Mouse (Mus musculus) hindbrain, embryonic 16.5 days (tissue): ENCODE data around the gene Kcnj6. TPM values are rescaled to one million over a fixed set of nuclear protein-coding genes. Genes with fewer than 3 reads are reported as not detected.

Experiments used
- ATAC-seq: fragments of 200-750 bp; cut with Nextera tagmentation; 2 replicates; pipeline ENCODE4 v1.8.0; 2017; ENCODE audit warnings: moderate TSS enrichment, moderate library complexity
- H3K27ac ChIP-seq: fragments of 300-500 bp; sonication (generic); 2 replicates; pipeline ENCODE4 v1.5.1; 2014; ENCODE audit warnings: low read depth, mild to moderate bottlenecking, control low read depth, low read length, moderate library complexity
- H3K27me3 ChIP-seq: fragments of 300-500 bp; sonication (generic); replicated peaks from 2 replicates; pipeline ENCODE4 v1.6.1; 2014; ENCODE audit warnings: low read length; ENCODE audit not compliant: control insufficient read depth, insufficient read depth
- H3K36me3 ChIP-seq: fragments of 300-500 bp; sonication (generic); 2 replicates; pipeline ENCODE4 v1.6.1; 2014; ENCODE audit warnings: mild to moderate bottlenecking, low read length, moderate library complexity, mixed read lengths; ENCODE audit not compliant: control insufficient read depth, insufficient read depth
- H3K4me1 ChIP-seq: fragments of 300-500 bp; sonication (generic); 2 replicates; pipeline ENCODE4 v1.6.1; 2014; ENCODE audit warnings: low read depth, low read length; ENCODE audit not compliant: control insufficient read depth, insufficient read depth
- H3K4me2 ChIP-seq: fragments of 300-500 bp; sonication (generic); 2 replicates; pipeline ENCODE4 v1.6.1; 2014; ENCODE audit warnings: mild to moderate bottlenecking, low read length, control low read depth, moderate library complexity
- H3K4me3 ChIP-seq: fragments of 300-500 bp; sonication (generic); 2 replicates; pipeline ENCODE4 v1.5.1; 2014; ENCODE audit warnings: mild to moderate bottlenecking, low read length, control low read depth, moderate library complexity
- H3K9ac ChIP-seq: fragments of 300-500 bp; sonication (generic); 2 replicates; pipeline ENCODE4 v1.6.1; 2014; ENCODE audit warnings: low read depth, mild to moderate bottlenecking, control low read depth, low read length, moderate library complexity
- H3K9me3 ChIP-seq: fragments of 300-500 bp; sonication (generic); 2 replicates; pipeline ENCODE4 v1.6.1; 2014; ENCODE audit warnings: mild to moderate bottlenecking, low read length, moderate library complexity; ENCODE audit not compliant: control insufficient read depth
- WGBS: fragments of 180-500 bp; shearing (Covaris S2); extraction: QIAGEN DNeasy Blood & Tissue Kit; methylation state at CpG from one replicate; pipeline ENCODE4 v1.1.7; 2014; 5-methylcytosine and 5-hydroxymethylcytosine counted together
- polyA plus RNA-seq: library from polyadenylated mRNA; unstranded; fragments of >200 nt; fragmentation: Nextera tagmentation; extraction: Ambion mirVana; gene quantifications from 2 replicates; pipeline ENCODE4 v1.2.1, GENCODE M21; 2015

Kcnj6 gene
- polyA plus RNA-seq, 1 experiment from 2014 or later, result 6.2 TPM

DNA sequence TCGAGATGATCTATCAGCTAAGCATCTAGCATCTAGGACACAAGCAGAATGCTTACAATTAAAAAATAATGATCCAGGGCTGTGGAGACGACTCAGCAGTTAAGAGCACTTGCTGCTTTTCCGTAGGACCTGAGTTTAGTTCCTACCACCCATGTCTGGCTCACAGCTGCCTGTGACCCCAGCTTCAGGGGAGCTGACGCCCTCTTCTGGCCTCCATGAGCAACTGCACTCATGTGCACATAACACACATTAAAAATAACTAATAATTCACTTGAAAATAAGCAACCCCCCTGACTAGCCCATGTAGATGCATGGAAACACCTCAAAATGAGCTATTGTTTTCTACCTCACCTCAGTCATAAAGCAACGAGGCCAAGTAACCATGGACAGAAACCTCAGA, 211.6 kb downstream of the Kcnj6 start:
- Histone ChIP-seq H3K4me1 (0 out of 2 replicates have a peak, but pooled peaks cover 3% of the 10 kb centered on the region), H3K9me3 (no peaks in the 10 kb centered on the region), H3K9ac (no peak overlapping the region), H3K4me3 (no peak overlapping the region), H3K4me2 (no peak overlapping the region), H3K27ac (no peak overlapping the region), H3K27me3 (no peaks in the 10 kb centered on the region), H3K36me3 (no peaks in the 10 kb centered on the region)
- no peak for ATAC-seq
- WGBS, result 79% methylated on average over 5 of the region's 5 CpGs

DNA sequence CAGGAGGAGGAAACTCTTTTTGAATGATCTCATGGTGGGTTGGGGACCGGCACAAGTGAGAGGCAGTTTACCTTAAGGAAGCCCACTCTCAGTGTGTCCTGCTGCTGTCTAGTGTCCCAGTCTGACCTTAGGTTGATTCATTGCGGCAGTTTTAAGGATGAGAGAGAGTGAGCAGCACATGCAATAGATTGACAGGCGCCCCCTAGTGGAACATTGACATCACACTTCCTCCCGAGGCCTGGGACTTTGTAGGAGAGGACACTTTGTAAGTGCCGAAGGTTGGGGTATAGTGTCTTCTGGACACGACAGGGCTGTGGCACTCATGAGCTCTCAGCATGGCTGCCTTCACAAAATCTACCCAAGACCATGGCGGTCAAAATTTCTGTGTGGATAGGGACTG, 213.8 kb downstream of the Kcnj6 start:
- H3K9ac ChIP-seq, result no peak overlapping the region
- ATAC-seq, result no peak
- 69% methylated on average over 7 of the region's 7 CpGs for WGBS
- H3K36me3 ChIP-seq, result no peaks in the 10 kb centered on the region
- H3K27me3 ChIP-seq, result no peaks in the 10 kb centered on the region
- H3K4me1 ChIP-seq, result 0 out of 2 replicates have a peak, but pooled peaks cover 3% of the 10 kb centered on the region
- H3K4me2 ChIP-seq, result no peak overlapping the region
- H3K4me3 ChIP-seq, result no peak overlapping the region
- H3K9me3 ChIP-seq, result no peaks in the 10 kb centered on the region
- no peak overlapping the region for H3K27ac ChIP-seq

DNA sequence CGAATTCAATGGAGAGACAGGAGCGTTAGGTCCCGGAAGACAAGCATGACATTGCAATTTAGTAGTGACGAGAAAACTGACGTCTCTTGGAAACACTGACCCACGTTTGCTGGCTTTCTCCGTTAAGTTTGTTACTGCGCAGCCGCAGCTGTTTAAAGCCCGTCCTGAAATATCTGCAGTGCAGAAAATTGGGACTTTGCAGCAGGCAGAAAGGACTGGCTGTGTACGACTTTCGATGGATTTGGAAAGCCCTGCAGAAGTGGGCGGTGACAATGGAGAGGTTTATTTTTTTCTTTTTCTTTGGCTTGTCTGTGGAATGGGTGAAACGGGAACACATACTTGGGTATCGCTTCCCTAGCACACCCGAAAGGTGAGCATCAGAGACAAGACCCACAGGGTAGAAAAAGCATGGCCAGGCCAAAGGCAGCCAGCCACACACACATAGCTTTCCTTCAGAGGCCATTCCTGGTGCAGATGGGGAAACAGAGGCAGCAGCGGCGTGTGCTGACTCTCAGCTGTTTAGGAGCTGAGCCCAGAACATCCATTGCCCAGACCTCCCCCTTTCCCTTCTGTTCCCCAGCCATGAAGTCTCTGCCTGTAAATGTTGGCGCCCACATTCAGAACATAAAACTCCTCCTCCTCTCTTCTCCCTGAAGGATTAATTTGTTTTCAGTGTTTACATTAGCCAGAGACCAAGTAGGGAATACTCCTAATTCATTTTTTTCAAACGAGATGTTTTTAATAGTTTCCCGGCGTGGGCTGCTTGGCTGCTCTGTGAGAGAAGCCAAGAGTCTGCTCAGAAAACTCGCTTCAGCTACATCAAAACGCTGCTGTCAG, 215.2 kb downstream of the Kcnj6 start:
- Histone ChIP-seq H3K27me3 (no peaks in the 10 kb centered on the region), H3K4me3 (peak overlapping the region; percentile 21), H3K27ac (no peak overlapping the region), H3K9ac (peak overlapping the region; percentile 11; the same call in 1 of the 2 replicates), H3K4me2 (peak overlapping the region; percentile 54), H3K4me1 (0 out of 2 replicates have a peak, but pooled peaks cover 3% of the 10 kb centered on the region), H3K36me3 (no peaks in the 10 kb centered on the region), H3K9me3 (no peaks in the 10 kb centered on the region)
- no peak; the same call in 1 of the 2 replicates for ATAC-seq
- WGBS, result 54% methylated on average over 24 of the region's 24 CpGs

DNA sequence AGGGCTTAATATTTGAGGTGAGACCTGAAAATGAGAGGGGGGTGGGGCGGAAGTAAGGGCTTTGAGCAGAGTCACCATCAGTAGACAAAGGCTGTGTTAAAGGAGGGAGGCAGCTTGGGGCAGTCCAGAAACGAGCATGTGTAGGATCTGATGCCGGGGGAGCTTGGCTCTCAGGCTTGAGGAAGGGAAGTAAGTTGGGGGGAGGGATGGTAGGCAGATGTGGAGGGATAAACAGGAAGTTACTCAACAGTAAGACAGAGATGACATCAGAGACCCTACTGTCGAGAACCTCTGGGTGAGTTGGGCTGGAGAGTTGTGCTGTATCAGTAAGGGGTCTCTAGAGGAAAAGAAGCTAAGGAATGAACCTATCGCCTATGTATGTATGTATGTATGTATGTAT, 223.6 kb downstream of the Kcnj6 start:
- H3K36me3 ChIP-seq, result no peaks in the 10 kb centered on the region
- H3K4me1 ChIP-seq, result no peaks in the 10 kb centered on the region
- H3K27ac ChIP-seq, result no peak overlapping the region
- H3K9ac ChIP-seq, result no peak overlapping the region
- H3K4me3 ChIP-seq, result no peak overlapping the region
- no peak overlapping the region for H3K4me2 ChIP-seq
- ATAC-seq, result no peak
- no peaks in the 10 kb centered on the region for H3K9me3 ChIP-seq
- 89% methylated on average over 5 of the region's 5 CpGs for WGBS
- no peaks in the 10 kb centered on the region for H3K27me3 ChIP-seq

DNA sequence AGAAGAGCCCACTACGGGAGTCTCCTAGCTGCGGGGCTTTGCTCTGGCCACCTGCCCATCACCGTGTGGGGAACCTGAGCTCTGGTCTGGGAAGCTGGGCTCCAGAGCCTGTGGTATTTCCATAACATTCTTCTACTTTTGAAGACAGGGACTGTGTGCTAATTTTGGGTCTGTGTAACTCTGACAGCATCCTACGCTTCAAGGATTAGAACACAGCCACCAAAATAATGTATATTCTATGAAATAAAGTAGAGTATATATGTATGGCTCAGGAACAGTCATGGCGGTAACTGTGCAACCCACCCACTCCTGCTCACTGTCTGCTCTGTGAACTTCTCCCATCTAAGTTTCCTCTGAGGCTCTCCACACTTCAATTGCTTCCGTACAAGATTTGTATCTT, 229.9 kb downstream of the Kcnj6 start:
- no peaks in the 10 kb centered on the region for H3K9me3 ChIP-seq
- no peak overlapping the region for H3K4me2 ChIP-seq
- 87% methylated on average over 6 of the region's 6 CpGs for WGBS
- peaks cover 6% of the 10 kb centered on the region; the same call in 1 of the 2 replicates for H3K4me1 ChIP-seq
- H3K4me3 ChIP-seq, result no peak overlapping the region
- ATAC-seq, result no peak
- no peak overlapping the region for H3K9ac ChIP-seq
- H3K36me3 ChIP-seq, result no peaks in the 10 kb centered on the region
- no peaks in the 10 kb centered on the region for H3K27me3 ChIP-seq
- no peak overlapping the region for H3K27ac ChIP-seq

DNA sequence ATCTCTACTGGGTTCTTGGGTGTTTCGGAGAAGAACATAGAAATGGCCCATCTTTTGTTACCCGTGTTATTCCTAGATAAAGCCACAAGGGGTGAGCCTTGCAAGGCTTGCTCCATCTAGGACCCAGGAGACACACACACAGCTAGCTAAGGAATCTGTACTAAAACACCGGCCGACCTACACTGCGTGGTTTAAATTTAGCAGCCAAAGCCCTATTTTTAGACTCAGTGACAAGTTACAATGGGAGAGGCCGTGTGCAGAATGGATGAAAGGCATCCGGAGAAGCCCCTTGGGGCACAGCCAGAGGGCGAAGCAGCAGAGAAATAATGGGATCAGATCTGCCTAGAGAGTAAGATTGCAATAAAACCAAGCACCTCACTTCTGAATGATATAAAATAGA, 232.4 kb downstream of the Kcnj6 start:
- Histone ChIP-seq H3K4me3 (no peak overlapping the region), H3K4me2 (peak overlapping the region; percentile 11; the same call in 1 of the 2 replicates), H3K9me3 (no peaks in the 10 kb centered on the region), H3K36me3 (no peaks in the 10 kb centered on the region), H3K27me3 (no peaks in the 10 kb centered on the region), H3K4me1 (peaks cover 6% of the 10 kb centered on the region; the same call in 1 of the 2 replicates), H3K9ac (no peak overlapping the region), H3K27ac (no peak overlapping the region)
- peak; percentile 68; the same call in 1 of the 2 replicates for ATAC-seq
- 20% methylated on average over 8 of the region's 8 CpGs for WGBS

- no peak overlapping the region for H3K4me2 ChIP-seq
- no peak overlapping the region for H3K27ac ChIP-seq
- H3K27me3 ChIP-seq, result no peaks in the 10 kb centered on the region
- no peak overlapping the region for H3K9ac ChIP-seq
- ATAC-seq, result no peak
- 40% methylated on average over 9 of the region's 11 CpGs for WGBS
- H3K4me3 ChIP-seq, result no peak overlapping the region
- no peaks in the 10 kb centered on the region for H3K36me3 ChIP-seq
- no peaks in the 10 kb centered on the region for H3K9me3 ChIP-seq
- H3K4me1 ChIP-seq, result peaks cover 6% of the 10 kb centered on the region; the same call in 1 of the 2 replicates
These were observed 236.8 kb downstream of the Kcnj6 start for GRCm38 (mm10) chr16:94760732-94761131.

DNA sequence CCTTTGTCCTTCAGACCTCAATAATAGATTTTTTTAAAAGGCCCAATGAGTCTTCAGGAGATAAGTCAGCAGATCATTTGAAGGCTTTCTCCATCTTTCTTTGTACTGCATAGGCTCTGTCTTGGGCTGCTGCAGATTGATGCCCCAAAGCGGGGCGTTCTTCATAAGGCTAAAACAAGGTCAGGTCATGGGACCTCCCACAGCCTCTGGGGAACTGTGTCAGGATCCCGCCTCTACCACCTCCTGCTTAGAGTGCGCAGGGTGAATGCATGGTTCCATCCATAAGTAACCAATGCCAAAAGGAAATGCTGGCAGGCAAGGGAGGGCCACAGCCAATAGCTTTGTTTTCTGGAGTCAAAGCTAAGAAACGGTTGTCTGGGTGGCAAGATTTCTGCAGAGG, 237.7 kb downstream of the Kcnj6 start:
- H3K4me2 ChIP-seq, result no peak overlapping the region
- H3K4me1 ChIP-seq, result no peaks in the 10 kb centered on the region
- no peak for ATAC-seq
- no peaks in the 10 kb centered on the region for H3K27me3 ChIP-seq
- H3K9me3 ChIP-seq, result no peaks in the 10 kb centered on the region
- no peaks in the 10 kb centered on the region for H3K36me3 ChIP-seq
- 49% methylated on average over 5 of the region's 5 CpGs for WGBS
- no peak overlapping the region for H3K27ac ChIP-seq
- no peak overlapping the region for H3K9ac ChIP-seq
- no peak overlapping the region for H3K4me3 ChIP-seq

- no peak overlapping the region for H3K27ac ChIP-seq
- no peak for ATAC-seq
- no peak overlapping the region for H3K4me2 ChIP-seq
- H3K4me1 ChIP-seq, result peaks cover 2% of the 10 kb centered on the region; the same call in 1 of the 2 replicates
- H3K27me3 ChIP-seq, result no peaks in the 10 kb centered on the region
- no peak overlapping the region for H3K9ac ChIP-seq
- WGBS, result 56% methylated on average over 3 of the region's 3 CpGs
- no peaks in the 10 kb centered on the region for H3K36me3 ChIP-seq
- no peak overlapping the region for H3K4me3 ChIP-seq
- H3K9me3 ChIP-seq, result no peaks in the 10 kb centered on the region
These were observed 238.9 kb downstream of the Kcnj6 start for GRCm38 (mm10) chr16:94758606-94759005.
